Mouse (Mus musculus) thymus, adult 2 months (tissue): ENCODE measurements at regions not wholly inside any gene's neighbourhood (a gene's known extent, or its start where the extent isn't known, plus 50 kb on each side); places are given as distances from the start of the nearest gene placed in this dataset.

Source experiments
- DNase-seq: peaks from one replicate; pipeline ENCODE4 v3.0.0; 2021
- H3K27ac ChIP-seq: fragments of 200-500 bp; 2 replicates; pipeline ENCODE4 v1.5.1; 2012; ENCODE audit warnings: low read length, control low read depth; ENCODE audit not compliant: control insufficient read depth, insufficient read depth
- H3K27me3 ChIP-seq: fragments of 200-500 bp; 2 replicates; pipeline ENCODE4 v1.6.1; 2012; ENCODE audit warnings: mild to moderate bottlenecking, low read length, moderate library complexity, mixed read lengths; ENCODE audit not compliant: control insufficient read depth, insufficient read depth
- H3K36me3 ChIP-seq: fragments of 200-500 bp; 2 replicates; pipeline ENCODE4 v1.6.1; 2012; ENCODE audit warnings: mild to moderate bottlenecking, low read length, moderate library complexity; ENCODE audit not compliant: control insufficient read depth, insufficient read depth
- H3K4me1 ChIP-seq: fragments of 200-500 bp; replicated peaks from 2 replicates; pipeline ENCODE4 v1.6.1; 2012; ENCODE audit warnings: low read length; ENCODE audit not compliant: control insufficient read depth, insufficient read depth
- H3K4me3 ChIP-seq: fragments of 200-500 bp; 2 replicates; pipeline ENCODE4 v1.5.1; 2012; ENCODE audit warnings: mild to moderate bottlenecking, low read length, control low read depth, moderate library complexity; ENCODE audit not compliant: control insufficient read depth, insufficient read depth
- CTCF ChIP-seq: fragments of 200-500 bp; IDR thresholded peaks from 2 replicates; pipeline ENCODE4 v1.5.1; 2012; ENCODE audit warnings: mild to moderate bottlenecking, control low read depth, low read length, moderate library complexity, borderline replicate concordance; ENCODE audit not compliant: control insufficient read depth, poor library complexity, insufficient read depth; ENCODE audit errors: extremely low read depth
- POLR2A ChIP-seq: fragments of 200-500 bp; IDR thresholded peaks from 2 replicates; pipeline ENCODE4 v1.6.1; 2012; ENCODE audit warnings: mild to moderate bottlenecking, low read length, control low read depth, moderate library complexity; ENCODE audit not compliant: control insufficient read depth, poor library complexity, insufficient read depth; ENCODE audit errors: extremely low read depth
- WGBS: fragments of 180-500 bp; shearing (Covaris S2); methylation state at CpG from one replicate; pipeline ENCODE4 v1.1.7; 2018; 5-methylcytosine and 5-hydroxymethylcytosine counted together

- Histone ChIP-seq H3K27me3 (no peaks in the 10 kb centered on the region), H3K36me3 (no peaks in the 10 kb centered on the region), H3K27ac (no peak overlapping the region), H3K4me1 (no peaks in the 10 kb centered on the region), H3K4me3 (no peak overlapping the region)
- DNase-seq: no peak
- 88% methylated on average over 14 of the region's 14 CpGs for WGBS
- no peak for TF ChIP-seq POLR2A
- no peak for TF ChIP-seq CTCF
These were observed 306.9 kb downstream of the Mroh4 start for GRCm38 (mm10) chr15:74329221-74329620.

DNA sequence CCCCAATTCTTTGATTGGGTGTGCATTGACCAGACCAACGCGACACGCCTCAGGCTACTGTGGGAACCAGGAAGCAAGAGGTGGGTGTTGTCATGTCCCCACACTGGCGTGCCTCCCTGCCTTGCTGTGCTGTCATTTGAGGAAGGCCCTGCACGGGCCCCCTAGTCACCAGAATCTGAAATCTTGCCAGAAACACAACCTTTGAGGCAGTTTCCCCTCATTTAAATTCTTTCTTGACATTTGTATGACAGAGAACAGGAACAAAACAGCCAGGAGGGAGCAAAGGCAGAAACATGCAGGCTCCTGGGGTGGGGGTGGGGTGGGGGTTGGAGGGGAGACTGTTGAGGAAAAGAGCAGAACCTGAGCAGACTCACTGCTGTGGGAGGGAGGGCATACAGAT is 309.5 kb downstream of the Mroh4 start:
- H3K4me1 ChIP-seq: no peaks in the 10 kb centered on the region
- no peak for TF ChIP-seq POLR2A
- no peak for TF ChIP-seq CTCF
- WGBS: 14% methylated on average over 5 of the region's 5 CpGs
- H3K36me3 ChIP-seq: no peaks in the 10 kb centered on the region
- no peak overlapping the region for H3K27ac ChIP-seq
- DNase-seq: no peak
- H3K4me3 ChIP-seq: no peak overlapping the region
- no peaks in the 10 kb centered on the region for H3K27me3 ChIP-seq

DNA sequence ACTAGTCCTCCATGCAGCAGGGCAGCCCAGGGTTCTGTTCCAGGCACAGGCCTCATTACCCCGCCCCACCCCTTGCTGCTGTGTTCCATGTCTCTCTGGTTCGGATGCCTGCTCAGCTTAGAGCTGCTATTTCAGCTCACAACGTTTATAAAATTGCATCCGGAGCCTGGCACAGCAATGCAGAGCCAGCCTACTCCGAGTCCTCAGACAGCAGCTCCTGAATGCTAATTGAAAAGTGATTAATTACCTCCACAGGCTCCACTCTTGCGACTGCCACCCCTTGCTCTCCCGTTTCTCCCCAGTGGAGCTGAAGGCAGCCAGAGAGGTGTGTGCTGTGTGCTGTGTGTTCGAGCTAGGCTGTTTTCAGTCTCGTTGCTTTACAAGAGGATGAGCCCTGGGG is 310.6 kb downstream of the Mroh4 start:
- Histone ChIP-seq H3K27me3 (no peaks in the 10 kb centered on the region), H3K36me3 (no peaks in the 10 kb centered on the region), H3K4me3 (no peak overlapping the region), H3K4me1 (no peaks in the 10 kb centered on the region), H3K27ac (no peak overlapping the region)
- DNase-seq: no peak
- WGBS: 64% methylated on average over 9 of the region's 9 CpGs
- TF ChIP-seq POLR2A (no peak), CTCF (no peak)

GRCm38 (mm10) chr15:74319407-74319806 is 316.7 kb downstream of the Mroh4 start:
- 56% methylated on average over 3 of the region's 3 CpGs for WGBS
- no peak for DNase-seq
- no peak overlapping the region for H3K27ac ChIP-seq
- no peaks in the 10 kb centered on the region for H3K36me3 ChIP-seq
- H3K4me3 ChIP-seq: no peak overlapping the region
- no peaks in the 10 kb centered on the region for H3K27me3 ChIP-seq
- no peak for TF ChIP-seq CTCF
- no peak for TF ChIP-seq POLR2A
- no peaks in the 10 kb centered on the region for H3K4me1 ChIP-seq

GRCm38 (mm10) chr15:74318422-74318841 is 317.7 kb downstream of the Mroh4 start:
- H3K4me3 ChIP-seq: no peak overlapping the region
- no peaks in the 10 kb centered on the region for H3K4me1 ChIP-seq
- H3K36me3 ChIP-seq: no peaks in the 10 kb centered on the region
- H3K27me3 ChIP-seq: no peaks in the 10 kb centered on the region
- TF ChIP-seq CTCF: no peak
- TF ChIP-seq POLR2A: no peak
- WGBS: 44% methylated on average over 3 of the region's 3 CpGs
- DNase-seq: no peak
- no peak overlapping the region for H3K27ac ChIP-seq

GRCm38 (mm10) chr15:74311082-74311481 is 325.1 kb downstream of the Mroh4 start:
- H3K36me3 ChIP-seq: no peaks in the 10 kb centered on the region
- TF ChIP-seq POLR2A (no peak), CTCF (no peak)
- DNase-seq: no peak
- WGBS: 70% methylated on average over 3 of the region's 3 CpGs
- H3K27ac ChIP-seq: no peak overlapping the region
- H3K27me3 ChIP-seq: no peaks in the 10 kb centered on the region
- H3K4me1 ChIP-seq: no peaks in the 10 kb centered on the region
- H3K4me3 ChIP-seq: no peak overlapping the region

GRCm38 (mm10) chr15:74306543-74306942 is 329.6 kb downstream of the Mroh4 start:
- no peaks in the 10 kb centered on the region for H3K36me3 ChIP-seq
- no peaks in the 10 kb centered on the region for H3K27me3 ChIP-seq
- no peaks in the 10 kb centered on the region for H3K4me1 ChIP-seq
- no peak overlapping the region for H3K27ac ChIP-seq
- DNase-seq: no peak
- TF ChIP-seq CTCF (no peak), POLR2A (no peak)
- 84% methylated on average over 5 of the region's 5 CpGs for WGBS
- H3K4me3 ChIP-seq: no peak overlapping the region
